9 mouse cellular contexts compared by ENCODE assay signal in genomic region chr2:92840009-92840408, GRCm38 (mm10).
DNase-seq lines count a peak whose midpoint lies in the region; ATAC-seq and TF ChIP-seq lines count a peak whose summit lies in the region.
"Had no signal": no experiment of that assay in that cellular context is flagged by ENCODE, and none has a peak within 500 bp of the region (broad histone marks: within the 10 kb centered on the region; RNA-seq: fewer than 3 reads in every experiment).

No protein-coding gene starts in this region.

- H3K9ac ChIP-seq in heart, adult 2 months (ENCODE audit: low read depth, low read length), result no peak overlapping the region
- H3K9ac ChIP-seq: limb, embryonic 15.5 days had no signal

- no peak overlapping the region for H3K27ac ChIP-seq in heart, adult 2 months
- H3K27ac ChIP-seq in midbrain, embryonic 10.5 days (replicated peaks), result no peak overlapping the region
- H3K27ac ChIP-seq: limb, embryonic 15.5 days had no signal

- no peak overlapping the region for H3K4me3 ChIP-seq in heart, adult 2 months
- H3K4me3 ChIP-seq in midbrain, embryonic 10.5 days, result no peak overlapping the region
- H3K4me3 ChIP-seq: limb, embryonic 15.5 days had no signal

- no peak for TF ChIP-seq POLR2A in heart, adult 2 months (IDR thresholded peaks at IDR 0.05; ENCODE audit: insufficient read depth, low read depth, low read length)

- H3K9me3 ChIP-seq in midbrain, embryonic 10.5 days (replicated peaks), result no peaks in the 10 kb centered on the region
- H3K9me3 ChIP-seq: limb, embryonic 15.5 days had no signal

- ATAC-seq in granulocyte monocyte progenitor cell, adult 5-6 weeks (replicated peaks; ENCODE audit: poor library complexity, severe bottlenecking), result peak; percentile 67

- 19% methylated on average over 4 of the region's 4 CpGs for WGBS in heart, adult 2 months
- 22% methylated on average over 4 of the region's 4 CpGs for WGBS in midbrain, embryonic 10.5 days

- peak; percentile 17 to 60 for DNase-seq in heart, adult 2 months
- no peak for DNase-seq in heart, adult 9 months (ENCODE audit: low spot score in 2 of 2)
- peak; percentile 45 for DNase-seq in NIH3T3 (ENCODE audit: low read depth)
- DNase-seq in cerebellum, postnatal 36 days, result peak; percentile 47 to 54
- DNase-seq in left cerebral cortex, adult 11 months (ENCODE audit: low spot score), result peak; percentile 60
- DNase-seq in midbrain, embryonic 10.5 days (ENCODE audit: low spot score), result peak; percentile 67
- peak; percentile 86 for DNase-seq in testis, postnatal 10 days (ENCODE audit: low spot score)

- no peaks in the 10 kb centered on the region for H3K79me2 ChIP-seq in heart, adult 2 months (replicated peaks; ENCODE audit: control insufficient read depth, insufficient read depth, low read length)

- peak; percentile 61 for TF ChIP-seq CTCF in heart, adult 2 months (IDR thresholded peaks at IDR 0.05)

- no peaks in the 10 kb centered on the region for H3K4me1 ChIP-seq in heart, adult 2 months (ENCODE audit: control insufficient read depth, insufficient read depth, low read length)
- peaks cover 14% of the 10 kb centered on the region for H3K4me1 ChIP-seq in midbrain, embryonic 10.5 days

- H3K36me3 ChIP-seq in heart, adult 2 months (ENCODE audit: control insufficient read depth, insufficient read depth, low read length), result no peaks in the 10 kb centered on the region
- no peaks in the 10 kb centered on the region for H3K36me3 ChIP-seq in midbrain, embryonic 10.5 days
- H3K36me3 ChIP-seq: limb, embryonic 15.5 days had no signal

- peaks cover 2% of the 10 kb centered on the region; the same call in 1 of the 2 replicates for H3K27me3 ChIP-seq in heart, adult 2 months (ENCODE audit: control insufficient read depth, insufficient read depth, low read length)
- H3K27me3 ChIP-seq in midbrain, embryonic 10.5 days (ENCODE audit: low read depth, poor library complexity, severe bottlenecking), result peaks cover 37% of the 10 kb centered on the region
- H3K27me3 ChIP-seq: limb, embryonic 15.5 days had no signal

- TF ChIP-seq EP300 in heart, adult 2 months (IDR thresholded peaks at IDR 0.05; ENCODE audit: insufficient read depth, low read depth, low read length), result no peak

- intact Hi-C loops in heart, adult 2 months (cut with DNase I), result loop anchor here (1.0 kb wide), 1 partner anchor 354 kb away; no protein-coding TSS in a partner anchor

Comparison
In these comparisons a context has a peak if more than half of its experiments do, and no peak if none do; other contexts are left out.
1. DNase-seq: peak in heart, adult 2 months (2 of 2), NIH3T3 (single experiment), cerebellum, postnatal 36 days (2 of 2), left cerebral cortex, adult 11 months (single experiment), midbrain, embryonic 10.5 days (single experiment) and testis, postnatal 10 days (single experiment); none in heart, adult 9 months (0 of 2).